Mouse (Mus musculus) hindbrain, embryonic 15.5 days (tissue): ENCODE measurements around the gene Rpl36-ps4. TPM values are rescaled to one million over a fixed set of nuclear protein-coding genes. Genes with fewer than 3 reads are reported as not detected.
"Not testable (repeated sequence)": the region's sequence is repeated elsewhere in the genome, so short reads cannot be mapped to it uniquely, and the experiment has no call there.

Experiments
- ATAC-seq: fragments of 200-750 bp; cut with Nextera tagmentation; 2 replicates; pipeline ENCODE4 v1.8.0; 2017; ENCODE audit warnings: low read depth, moderate number of reproducible peaks, moderate TSS enrichment; ENCODE audit not compliant: low FRiP score
- H3K27ac ChIP-seq: fragments of 300-500 bp; sonication (generic); replicated peaks from 2 replicates; pipeline ENCODE4 v1.5.1; 2015; ENCODE audit warnings: mild to moderate bottlenecking, inconsistent platforms
- H3K27me3 ChIP-seq: fragments of 300-500 bp; sonication (generic); 2 replicates; pipeline ENCODE4 v1.6.1; 2015; ENCODE audit warnings: control low read depth, inconsistent platforms
- H3K36me3 ChIP-seq: fragments of 300-500 bp; sonication (generic); 2 replicates; pipeline ENCODE4 v1.6.1; 2015; ENCODE audit warnings: control low read depth, inconsistent platforms
- H3K4me1 ChIP-seq: fragments of 300-500 bp; sonication (generic); replicated peaks from 2 replicates; pipeline ENCODE4 v1.6.1; 2015; ENCODE audit warnings: control low read depth, inconsistent platforms
- H3K4me2 ChIP-seq: fragments of 300-500 bp; sonication (generic); 2 replicates; pipeline ENCODE4 v1.6.1; 2015; ENCODE audit warnings: moderate library complexity, mild to moderate bottlenecking, inconsistent platforms
- H3K4me3 ChIP-seq: fragments of 300-500 bp; sonication (generic); 2 replicates; pipeline ENCODE4 v1.5.1; 2015; ENCODE audit warnings: mild to moderate bottlenecking, inconsistent platforms
- H3K9ac ChIP-seq: fragments of 300-500 bp; sonication (generic); 2 replicates; pipeline ENCODE4 v1.6.1; 2015; ENCODE audit warnings: inconsistent platforms
- H3K9me3 ChIP-seq: fragments of 300-500 bp; sonication (generic); 2 replicates; pipeline ENCODE4 v1.6.1; 2016; ENCODE audit warnings: control low read depth, inconsistent platforms
- WGBS: fragments of 180-500 bp; shearing (Covaris S2); methylation state at CpG from one replicate; pipeline ENCODE4 v1.1.7; 2015; 5-methylcytosine and 5-hydroxymethylcytosine counted together
- polyA plus RNA-seq: library from polyadenylated mRNA; unstranded; fragments of >200 nt; fragmentation: Nextera tagmentation; extraction: Ambion mirVana; gene quantifications from 2 replicates; pipeline ENCODE4 v1.2.1, GENCODE M21; 2015

Rpl36-ps4 gene
- polyA plus RNA-seq, 1 experiment from 2014 or later: not detected

DNA sequence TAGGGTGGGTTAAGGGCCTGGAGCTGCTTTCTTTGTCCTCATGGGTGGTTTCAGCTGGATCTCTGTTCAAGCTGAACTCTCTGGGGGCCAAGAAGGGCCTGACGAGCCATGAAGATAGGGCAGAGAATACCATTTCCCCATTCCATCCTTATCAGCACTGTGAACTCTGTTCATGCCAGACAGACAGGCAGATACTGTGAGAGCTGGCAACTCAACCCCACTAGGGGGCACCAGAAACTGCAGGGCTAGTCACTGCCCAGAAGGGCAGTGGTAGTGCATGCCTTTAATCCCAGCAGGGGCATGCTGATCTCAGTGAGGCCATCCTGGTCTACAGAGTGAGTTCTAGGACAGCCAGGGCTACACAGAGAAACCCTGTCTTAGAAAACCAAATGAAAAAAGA is 38.2 kb upstream of the Rpl36-ps4 start:
- Histone ChIP-seq H3K4me3 (no peak overlapping the region), H3K4me1 (peaks cover 10% of the 10 kb centered on the region), H3K9me3 (no peaks in the 10 kb centered on the region), H3K9ac (no peak overlapping the region), H3K27me3 (0 out of 2 replicates have a peak, but pooled peaks cover 3% of the 10 kb centered on the region), H3K4me2 (no peak overlapping the region), H3K36me3 (no peaks in the 10 kb centered on the region), H3K27ac (no peak overlapping the region)
- no peak; the same call in 1 of the 2 replicates for ATAC-seq
- 68% methylated on average over 1 of the region's 1 CpGs for WGBS

DNA sequence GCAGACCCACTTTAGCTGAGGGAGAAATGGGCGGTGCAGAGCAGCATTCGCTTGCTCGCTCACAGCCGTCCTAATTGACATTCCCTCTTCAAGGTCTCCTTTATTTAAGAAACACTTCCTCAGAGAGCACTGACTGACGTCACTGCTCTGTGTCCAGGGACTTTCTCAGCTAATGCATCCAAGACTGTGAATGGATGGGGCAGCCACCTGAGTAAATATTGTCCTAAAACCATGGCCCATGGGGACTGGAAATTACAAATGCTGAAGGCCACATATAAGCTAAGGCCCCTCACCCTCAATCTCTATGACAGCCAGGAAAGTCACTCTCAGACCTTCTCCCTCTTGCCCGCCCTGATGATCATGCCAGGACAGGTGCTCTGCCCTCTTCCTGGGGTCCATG is 23.6 kb upstream of the Rpl36-ps4 start:
- no peak overlapping the region for H3K4me3 ChIP-seq
- ATAC-seq: no peak
- H3K27ac ChIP-seq: no peak overlapping the region
- no peaks in the 10 kb centered on the region for H3K9me3 ChIP-seq
- H3K9ac ChIP-seq: no peak overlapping the region
- no peaks in the 10 kb centered on the region for H3K27me3 ChIP-seq
- WGBS: 56% methylated on average over 6 of the region's 6 CpGs
- no peak overlapping the region for H3K4me2 ChIP-seq
- H3K36me3 ChIP-seq: no peaks in the 10 kb centered on the region
- peaks cover 9% of the 10 kb centered on the region for H3K4me1 ChIP-seq

GRCm38 (mm10) chr17:87900677-87901076 is 20.1 kb upstream of the Rpl36-ps4 start:
- Histone ChIP-seq H3K9ac (no peak overlapping the region), H3K27ac (no peak overlapping the region), H3K4me3 (no peak overlapping the region), H3K9me3 (no peaks in the 10 kb centered on the region), H3K27me3 (no peaks in the 10 kb centered on the region), H3K36me3 (no peaks in the 10 kb centered on the region), H3K4me1 (peaks cover 9% of the 10 kb centered on the region), H3K4me2 (no peak overlapping the region)
- WGBS: 66% methylated on average over 4 of the region's 4 CpGs
- ATAC-seq: 0 out of 2 replicates have a peak, but pooled peaks have one; percentile 40

DNA sequence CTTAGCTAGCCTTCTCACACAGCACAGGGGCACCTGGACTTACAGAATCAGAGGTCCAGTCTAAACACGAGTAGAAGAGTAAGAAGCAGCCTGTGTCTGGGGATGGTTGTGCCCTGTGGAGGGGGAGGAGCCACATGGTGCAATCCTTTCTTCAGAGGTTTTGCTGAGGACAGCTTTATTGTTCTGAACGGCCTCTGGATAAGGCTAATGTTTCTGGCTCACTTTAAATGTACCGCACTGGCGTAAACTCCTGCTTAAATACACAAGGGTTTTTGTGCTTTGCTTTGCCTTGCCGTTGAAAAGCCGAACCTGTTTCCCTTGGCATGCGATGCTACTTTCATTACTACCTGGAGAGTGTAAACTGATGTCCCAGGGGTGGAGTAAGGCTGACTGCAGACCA is 19.6 kb upstream of the Rpl36-ps4 start:
- no peak overlapping the region for H3K4me2 ChIP-seq
- H3K4me1 ChIP-seq: peaks cover 9% of the 10 kb centered on the region
- H3K9me3 ChIP-seq: no peaks in the 10 kb centered on the region
- 48% methylated on average over 7 of the region's 7 CpGs for WGBS
- peak; percentile 29; the same call in 1 of the 2 replicates for ATAC-seq
- no peak overlapping the region for H3K27ac ChIP-seq
- H3K9ac ChIP-seq: no peak overlapping the region
- H3K27me3 ChIP-seq: no peaks in the 10 kb centered on the region
- no peak overlapping the region for H3K4me3 ChIP-seq
- H3K36me3 ChIP-seq: no peaks in the 10 kb centered on the region

GRCm38 (mm10) chr17:87903213-87903612 is 17.6 kb upstream of the Rpl36-ps4 start:
- no peaks in the 10 kb centered on the region for H3K36me3 ChIP-seq
- 0 out of 2 replicates have a peak, but pooled peaks have one; percentile 48 for ATAC-seq
- H3K4me2 ChIP-seq: no peak overlapping the region
- H3K27ac ChIP-seq: 0 out of 2 replicates have a peak overlapping the region, but pooled peaks have one; percentile 7
- 19% methylated on average over 6 of the region's 6 CpGs for WGBS
- H3K4me1 ChIP-seq: peaks cover 9% of the 10 kb centered on the region
- H3K9me3 ChIP-seq: no peaks in the 10 kb centered on the region
- H3K9ac ChIP-seq: no peak overlapping the region
- H3K4me3 ChIP-seq: no peak overlapping the region
- no peaks in the 10 kb centered on the region for H3K27me3 ChIP-seq

- H3K4me3 ChIP-seq: no peak overlapping the region
- no peaks in the 10 kb centered on the region for H3K27me3 ChIP-seq
- H3K36me3 ChIP-seq: no peaks in the 10 kb centered on the region
- H3K27ac ChIP-seq: 0 out of 2 replicates have a peak overlapping the region, but pooled peaks have one; percentile 7
- 87% methylated on average over 8 of the region's 8 CpGs for WGBS
- H3K9ac ChIP-seq: no peak overlapping the region
- ATAC-seq: no peak
- no peak overlapping the region for H3K4me2 ChIP-seq
- H3K4me1 ChIP-seq: peaks cover 9% of the 10 kb centered on the region
- no peaks in the 10 kb centered on the region for H3K9me3 ChIP-seq
Observed at GRCm38 (mm10) chr17:87903725-87904124, 17.1 kb upstream of the Rpl36-ps4 start.

- no peaks in the 10 kb centered on the region for H3K27me3 ChIP-seq
- no peak for ATAC-seq
- no peak overlapping the region for H3K4me2 ChIP-seq
- no peak overlapping the region for H3K27ac ChIP-seq
- no peak overlapping the region for H3K9ac ChIP-seq
- WGBS: 78% methylated on average over 3 of the region's 3 CpGs
- H3K4me1 ChIP-seq: no peaks in the 10 kb centered on the region
- no peak overlapping the region for H3K4me3 ChIP-seq
- H3K36me3 ChIP-seq: no peaks in the 10 kb centered on the region
- H3K9me3 ChIP-seq: 0 out of 2 replicates have a peak, but pooled peaks cover 5% of the 10 kb centered on the region
Observed at GRCm38 (mm10) chr17:87915386-87915785, 5.4 kb upstream of the Rpl36-ps4 start.

GRCm38 (mm10) chr17:87918121-87918520 is 2.7 kb upstream of the Rpl36-ps4 start:
- Histone ChIP-seq H3K27me3 (no peaks in the 10 kb centered on the region), H3K4me1 (no peaks in the 10 kb centered on the region), H3K9me3 (no peaks in the 10 kb centered on the region), H3K9ac (no peak overlapping the region), H3K4me2 (no peak overlapping the region), H3K27ac (no peak overlapping the region), H3K36me3 (no peaks in the 10 kb centered on the region), H3K4me3 (no peak overlapping the region)
- WGBS: 88% methylated on average over 5 of the region's 5 CpGs
- ATAC-seq: no peak

DNA sequence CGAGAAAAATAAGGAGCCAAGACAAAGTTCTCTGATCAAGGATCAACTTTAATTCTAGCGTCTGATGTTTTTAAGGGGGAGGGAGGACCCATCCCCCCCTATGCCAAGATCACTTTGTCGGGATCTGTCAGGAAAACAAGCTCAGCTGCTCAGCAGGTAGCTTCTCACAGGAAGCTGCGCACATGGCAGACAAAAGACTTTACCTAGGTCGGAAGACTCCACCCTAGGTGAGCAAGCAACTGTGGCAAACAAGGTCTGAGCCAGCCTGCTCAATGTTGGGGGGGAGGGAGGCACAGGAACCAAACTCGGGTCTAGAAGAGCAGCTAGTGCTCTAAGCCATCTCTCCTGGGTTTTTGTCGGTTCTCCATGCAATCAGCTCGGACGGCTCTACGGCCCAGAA is 13.5 kb downstream of the Rpl36-ps4 start:
- H3K4me2 ChIP-seq: no peak overlapping the region
- H3K4me1 ChIP-seq: no peaks in the 10 kb centered on the region
- H3K4me3 ChIP-seq: no peak overlapping the region
- ATAC-seq: no peak
- no peaks in the 10 kb centered on the region for H3K9me3 ChIP-seq
- H3K9ac ChIP-seq: no peak overlapping the region
- no peaks in the 10 kb centered on the region for H3K27me3 ChIP-seq
- H3K36me3 ChIP-seq: no peaks in the 10 kb centered on the region
- no peak overlapping the region for H3K27ac ChIP-seq
- WGBS: 82% methylated on average over 10 of the region's 10 CpGs

DNA sequence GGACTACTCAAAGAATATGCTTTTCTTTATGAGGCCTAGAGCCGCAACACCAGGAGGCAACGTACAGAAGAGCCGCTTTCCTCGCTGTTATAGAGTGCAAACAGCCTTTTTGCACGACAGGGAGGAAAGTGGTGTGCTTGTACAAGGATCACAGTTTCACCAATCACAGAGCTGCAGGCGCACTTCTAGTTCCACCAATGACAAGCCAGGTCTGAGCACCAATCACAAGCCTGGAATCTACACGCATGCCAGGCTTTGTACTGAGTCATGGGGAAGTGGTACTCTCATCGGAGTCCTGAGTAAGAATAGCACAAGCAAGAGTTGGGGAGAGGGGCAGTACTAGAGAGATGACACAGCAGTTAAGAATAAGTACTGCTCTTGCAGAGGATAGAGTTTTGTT is 14.0 kb downstream of the Rpl36-ps4 start:
- H3K4me2 ChIP-seq: no peak overlapping the region
- no peak overlapping the region for H3K9ac ChIP-seq
- no peak for ATAC-seq
- no peaks in the 10 kb centered on the region for H3K9me3 ChIP-seq
- H3K36me3 ChIP-seq: no peaks in the 10 kb centered on the region
- 89% methylated on average over 8 of the region's 8 CpGs for WGBS
- H3K4me3 ChIP-seq: no peak overlapping the region
- no peak overlapping the region for H3K27ac ChIP-seq
- H3K27me3 ChIP-seq: no peaks in the 10 kb centered on the region
- no peaks in the 10 kb centered on the region for H3K4me1 ChIP-seq

DNA sequence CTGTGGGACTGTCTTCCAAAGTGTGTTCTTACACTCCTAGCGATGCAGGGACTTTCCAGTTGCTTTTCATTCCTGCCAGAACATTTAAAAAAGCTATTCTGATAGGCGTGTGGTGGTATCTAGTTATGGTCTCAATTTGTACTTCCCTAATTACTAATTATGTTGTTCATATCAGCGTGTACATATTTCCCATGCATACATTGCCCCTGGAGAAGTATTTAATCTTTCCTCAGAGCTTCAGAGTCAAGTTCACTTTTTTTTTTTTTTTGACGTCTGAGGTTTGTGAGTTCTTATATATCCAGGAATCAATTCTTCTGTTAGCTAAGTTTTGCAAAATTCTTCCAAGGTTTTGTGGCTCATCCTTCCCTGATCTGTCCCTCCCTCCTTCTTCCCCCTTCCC is 15.4 kb downstream of the Rpl36-ps4 start:
- Histone ChIP-seq H3K4me1 (no peaks in the 10 kb centered on the region), H3K27ac (no peak overlapping the region), H3K9me3 (no peaks in the 10 kb centered on the region), H3K9ac (no peak overlapping the region), H3K4me2 (no peak overlapping the region), H3K36me3 (no peaks in the 10 kb centered on the region), H3K4me3 (no peak overlapping the region), H3K27me3 (no peaks in the 10 kb centered on the region)
- ATAC-seq: no peak
- WGBS: 85% methylated on average over 4 of the region's 4 CpGs

GRCm38 (mm10) chr17:87948965-87949584 is 28.3 kb downstream of the Rpl36-ps4 start:
- 44% methylated on average over 16 of the region's 16 CpGs for WGBS

GRCm38 (mm10) chr17:87954618-87955124 is 33.9 kb downstream of the Rpl36-ps4 start:
- not testable (repeated sequence) for H3K27ac ChIP-seq, H3K9ac ChIP-seq, H3K4me3 ChIP-seq, H3K36me3 ChIP-seq, H3K27me3 ChIP-seq, H3K4me1 ChIP-seq, H3K4me2 ChIP-seq, H3K9me3 ChIP-seq, ATAC-seq
- WGBS: 94% methylated on average over 13 of the region's 13 CpGs

More at GRCm38 (mm10) chr17:87948965-87949584, 28.3 kb downstream of the Rpl36-ps4 start:
- no peaks in the 10 kb centered on the region for H3K27me3 ChIP-seq
- H3K4me3 ChIP-seq: no peak overlapping the region
- H3K4me2 ChIP-seq: no peak overlapping the region
- no peak overlapping the region for H3K9ac ChIP-seq
- no peaks in the 10 kb centered on the region for H3K9me3 ChIP-seq
- no peak overlapping the region for H3K27ac ChIP-seq
- no peaks in the 10 kb centered on the region for H3K4me1 ChIP-seq
- ATAC-seq: peak; percentile 68
- H3K36me3 ChIP-seq: no peaks in the 10 kb centered on the region
